Mouse (Mus musculus): ENCODE results near the gene Polr2b.
A peak's percentile ranks its signal among the peaks of the same experiment; 100 is the strongest.

Polr2b gene

GRCm38 (mm10) chr5:77292803-77293522 is 17.0 kb upstream of the Polr2b start:
- no peak for DNase-seq (ENCODE audit: low read depth, low spot score)

- DNase-seq (ENCODE audit: low read depth, low spot score) = no peak
Measured at GRCm38 (mm10) chr5:77299486-77299885, 10.5 kb upstream of the Polr2b start.

- DNase-seq (ENCODE audit: low read depth, low spot score) = no peak
Measured at GRCm38 (mm10) chr5:77301296-77301903, 8.5 kb upstream of the Polr2b start.

DNA sequence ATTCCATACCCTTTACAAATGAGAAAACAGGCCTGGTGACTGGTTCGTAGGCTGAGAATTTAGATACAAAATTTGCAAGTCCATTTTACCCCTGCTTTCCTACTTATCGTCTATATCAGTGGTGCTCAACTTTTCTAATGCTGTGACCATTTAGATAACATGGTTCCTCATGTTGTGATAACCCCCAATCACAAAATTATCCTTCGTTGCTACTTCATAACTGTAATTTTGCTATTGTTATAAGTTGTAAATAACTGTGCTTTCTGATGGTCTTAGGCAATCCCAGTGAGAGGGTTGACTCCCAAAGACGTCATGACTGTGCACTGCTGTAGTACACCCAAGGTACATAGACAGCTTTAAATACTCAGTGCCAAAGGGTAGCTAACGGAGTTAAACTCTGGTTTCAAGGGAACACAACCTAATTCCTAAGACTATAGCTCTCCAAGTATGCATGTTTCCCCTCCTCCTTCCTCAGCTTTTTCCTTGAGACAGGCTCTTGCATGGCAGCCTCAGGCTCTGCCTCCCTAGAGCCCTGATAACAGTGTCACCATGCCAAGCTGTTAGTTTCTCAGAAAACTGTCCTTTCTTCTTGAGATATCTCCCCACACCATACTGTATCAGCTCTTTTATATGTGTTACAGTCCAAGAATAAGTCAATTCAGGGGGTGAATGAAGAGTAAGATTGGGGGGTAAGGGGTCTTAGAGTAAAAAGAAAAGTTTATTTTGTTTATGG is 2.0 kb upstream of the Polr2b start:
- no peak for DNase-seq (ENCODE audit: low read depth, low spot score)

DNA sequence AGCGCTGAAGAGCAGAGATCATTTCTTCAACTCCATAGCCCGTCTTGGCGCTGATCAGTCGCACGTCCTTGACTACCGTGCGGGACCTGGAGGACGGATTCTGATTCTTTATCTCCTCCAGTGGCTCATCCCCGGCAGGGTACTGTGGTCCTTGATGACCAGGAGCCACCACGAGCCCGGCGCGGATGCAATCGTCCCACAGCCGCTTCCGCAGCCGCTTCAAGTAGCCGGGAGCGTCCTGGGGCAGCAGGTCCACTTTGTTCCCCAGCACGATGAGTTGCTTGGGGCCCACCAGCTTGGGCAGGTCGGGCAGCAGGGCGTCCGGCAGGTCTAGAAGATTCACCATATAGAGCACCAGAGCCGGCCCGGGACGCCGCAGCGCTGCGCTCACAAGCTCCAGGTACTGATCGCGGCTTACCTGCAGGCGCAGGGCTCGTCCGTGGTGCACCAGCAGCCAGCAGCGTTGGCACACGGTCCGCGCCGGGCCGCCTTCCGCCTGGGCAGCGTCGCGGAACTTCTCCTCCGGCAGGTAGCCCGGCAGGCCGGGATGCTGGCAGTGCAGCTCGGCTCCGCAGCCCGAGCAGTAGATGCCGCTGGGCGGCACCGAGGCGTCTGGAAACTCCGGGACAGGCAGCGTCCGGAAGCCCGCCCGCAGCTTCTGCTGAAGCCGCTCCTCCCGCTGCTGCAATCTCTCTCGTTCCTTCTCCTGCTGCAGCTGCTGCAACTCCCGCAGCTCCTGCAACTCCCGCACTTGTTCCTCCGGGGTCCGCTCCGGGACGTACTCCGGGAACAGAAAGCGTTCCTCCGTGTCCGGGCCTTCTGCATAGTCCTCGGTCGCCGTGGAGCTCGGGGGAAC is 668 bp upstream of the Polr2b start:
- peak; percentile 72 for DNase-seq (ENCODE audit: low read depth, low spot score)

DNA sequence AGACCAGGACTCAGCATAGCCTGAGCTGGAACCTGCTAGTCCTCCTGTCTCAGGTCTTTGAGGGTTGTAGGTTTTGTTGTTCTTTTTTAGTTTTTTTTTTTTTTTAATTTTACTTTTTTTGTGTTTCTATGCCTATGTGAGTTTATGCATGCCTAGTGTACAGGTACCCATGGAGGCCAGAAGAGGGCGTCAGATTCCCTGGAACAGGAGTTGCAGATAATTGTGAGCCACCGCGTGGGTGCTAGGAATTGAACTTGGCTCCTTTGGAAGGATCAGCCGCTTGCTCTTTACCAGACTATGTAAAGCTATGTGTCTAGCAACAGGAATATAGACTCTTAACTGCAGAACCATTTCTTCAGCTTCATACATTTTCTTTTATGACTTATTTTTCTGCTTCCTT is 4.3 kb downstream of the Polr2b start:
- DNase-seq (ENCODE audit: low read depth, low spot score) = peak; percentile 70

DNA sequence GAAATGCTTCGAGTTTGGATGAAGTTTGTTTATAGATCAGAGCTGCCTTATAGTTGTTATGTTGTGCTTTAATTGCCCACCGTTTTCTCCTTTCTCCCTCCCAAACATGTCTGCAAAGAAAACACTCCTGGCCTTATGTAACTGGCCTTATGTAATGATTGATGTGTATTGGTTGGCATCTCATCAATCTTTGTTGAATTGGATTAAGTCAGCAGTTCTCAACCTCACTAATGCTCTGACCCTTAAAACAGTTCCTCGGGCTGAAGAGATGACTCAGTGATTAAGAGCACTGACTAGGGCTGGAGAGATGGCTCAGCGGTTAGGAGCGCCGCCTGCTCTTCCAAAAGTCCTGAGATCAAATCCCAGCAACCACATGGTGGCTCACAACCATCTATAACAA is 5.0 kb downstream of the Polr2b start:
- no peak for DNase-seq (ENCODE audit: low read depth, low spot score)

GRCm38 (mm10) chr5:77324936-77325335 is 15.0 kb downstream of the Polr2b start:
- DNase-seq (ENCODE audit: low read depth, low spot score) = no peak

DNA sequence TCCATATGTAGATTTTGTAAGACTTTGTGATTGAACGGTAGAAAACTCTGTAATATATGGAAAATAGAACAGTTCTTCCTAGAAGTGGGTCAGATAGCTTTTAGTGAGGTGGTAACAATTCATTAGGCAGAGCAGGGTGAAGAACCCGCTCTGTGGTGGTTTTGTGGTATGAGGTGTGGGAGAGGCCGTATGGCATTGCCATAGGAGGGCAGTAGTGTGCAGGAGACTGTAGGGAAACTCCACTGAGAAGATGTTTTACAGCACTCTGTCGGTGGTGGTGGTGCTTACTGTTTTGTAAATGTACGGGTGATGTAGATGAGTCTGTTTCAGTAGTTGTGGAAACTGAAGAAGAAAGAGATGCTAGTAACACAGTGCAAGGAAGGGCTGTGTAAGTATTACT is 20.2 kb downstream of the Polr2b start:
- peak; percentile 46 for DNase-seq (ENCODE audit: low read depth, low spot score)

DNA sequence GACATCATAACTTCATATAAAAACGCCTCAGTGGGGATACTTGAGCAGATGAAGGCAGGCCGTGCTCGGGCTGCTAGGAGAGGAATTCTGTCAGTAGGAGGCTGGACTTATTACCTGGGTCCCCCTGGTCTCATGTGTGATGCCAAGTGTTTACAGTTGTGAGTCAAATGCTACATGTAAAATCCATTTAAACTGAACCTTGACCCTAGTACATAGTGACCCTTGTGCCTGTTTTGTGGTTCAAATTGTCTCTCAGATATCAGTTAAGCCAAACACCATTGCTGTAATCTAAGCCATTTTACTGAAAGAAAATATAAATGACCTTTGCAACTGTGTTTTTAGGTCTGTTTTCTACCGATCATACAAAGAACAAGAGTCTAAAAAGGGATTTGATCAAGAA is 30.1 kb downstream of the Polr2b start:
- no peak for DNase-seq (ENCODE audit: low read depth, low spot score)

DNA sequence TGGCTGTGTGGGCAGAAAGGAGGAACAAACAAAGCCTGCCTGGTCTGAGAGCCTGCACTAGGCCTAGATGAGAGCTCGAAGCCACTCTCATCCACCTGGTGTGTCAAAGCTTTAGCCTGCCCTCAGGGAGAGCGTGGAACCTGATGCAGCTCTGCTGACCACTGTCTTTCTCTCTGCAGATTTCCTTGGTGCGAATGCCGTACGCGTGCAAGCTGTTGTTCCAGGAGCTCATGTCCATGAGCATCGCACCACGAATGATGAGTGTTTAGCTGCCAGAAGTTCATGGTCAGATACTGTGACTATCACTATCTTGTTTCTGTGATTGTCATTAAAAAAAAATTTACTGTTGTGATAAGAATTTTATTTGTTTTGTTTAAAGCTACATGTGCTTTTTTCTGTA is 39.0 kb downstream of the Polr2b start:
- DNase-seq (ENCODE audit: low read depth, low spot score) = no peak

GRCm38 (mm10) chr5:77349971-77350658 is 40.2 kb downstream of the Polr2b start:
- peak; percentile 88 for DNase-seq (ENCODE audit: low read depth, low spot score)

DNA sequence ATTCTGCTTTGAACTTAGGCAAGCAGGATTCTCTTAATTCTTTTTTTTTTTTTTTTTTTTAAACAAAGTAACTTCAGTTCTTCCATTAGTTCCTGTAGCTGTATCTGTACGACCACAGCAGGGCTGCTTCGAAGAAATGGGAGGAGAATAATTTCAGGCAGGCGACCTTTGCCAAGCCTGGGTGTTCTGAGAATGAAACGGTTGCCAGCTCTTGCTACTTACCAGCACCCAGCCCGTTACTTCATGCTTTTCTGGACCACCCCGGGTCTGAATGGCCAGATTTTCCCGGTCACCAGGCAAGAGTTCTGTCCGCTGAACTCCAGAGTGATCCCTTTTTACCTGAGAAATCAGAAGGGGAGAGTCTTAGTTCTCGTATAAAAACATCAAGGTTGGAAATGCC is 41.7 kb downstream of the Polr2b start:
- DNase-seq (ENCODE audit: low read depth, low spot score) = no peak

- peak; percentile 82 for DNase-seq (ENCODE audit: low read depth, low spot score)
Measured at GRCm38 (mm10) chr5:77354361-77354787, 44.4 kb downstream of the Polr2b start.

GRCm38 (mm10) chr5:77355307-77356265 is 45.6 kb downstream of the Polr2b start:
- no peak for DNase-seq (ENCODE audit: low read depth, low spot score)

DNA sequence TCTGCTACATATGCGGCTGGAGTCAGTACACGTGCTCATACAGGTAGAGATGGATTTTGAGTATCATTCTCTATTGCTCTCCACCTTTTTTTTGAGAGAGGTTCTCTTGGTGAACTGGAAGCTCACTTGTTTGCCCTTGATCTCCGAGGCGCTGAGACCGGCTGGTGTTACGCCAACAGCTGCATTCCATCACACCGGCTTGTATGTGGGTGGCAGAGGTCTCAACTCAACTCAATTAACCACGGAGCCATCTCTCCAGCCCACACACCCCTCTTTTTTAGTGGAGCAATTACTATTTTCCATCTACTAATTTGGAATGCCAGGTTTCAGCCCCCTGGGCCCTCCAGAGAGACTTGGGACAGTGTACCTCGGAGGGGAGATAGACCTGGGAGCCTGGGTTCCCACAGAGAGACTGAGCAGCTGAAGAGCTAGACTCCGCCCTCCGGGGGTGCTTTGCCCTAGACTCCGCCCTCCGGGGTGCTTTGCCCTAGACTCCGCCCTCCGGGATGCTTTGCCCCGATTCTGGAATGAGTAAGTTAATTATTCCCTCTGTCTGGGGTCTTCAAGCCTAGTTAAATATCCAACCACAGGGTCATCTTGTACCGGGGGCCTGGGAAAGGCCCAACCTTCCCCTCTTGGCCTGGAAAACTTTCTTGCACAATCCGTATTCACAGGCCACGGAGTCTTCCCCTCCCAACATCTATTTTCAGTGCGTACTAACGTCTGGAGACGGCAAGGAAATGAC is 47.6 kb downstream of the Polr2b start:
- DNase-seq (ENCODE audit: low read depth, low spot score) = peak; percentile 76

GRCm38 (mm10) chr5:77358347-77358746 is 48.4 kb downstream of the Polr2b start:
- peak; percentile 51 for DNase-seq (ENCODE audit: low read depth, low spot score)

- peak; percentile 35 for DNase-seq (ENCODE audit: low read depth, low spot score)
Measured at GRCm38 (mm10) chr5:77359971-77360370, 50.0 kb downstream of the Polr2b start.

- no peak for DNase-seq (ENCODE audit: low read depth, low spot score)
Measured at GRCm38 (mm10) chr5:77361006-77361405, 51.1 kb downstream of the Polr2b start.

All from R1 (cell line).